Mouse (Mus musculus): ENCODE results near the gene Serac1. TPM values are rescaled to one million over a fixed set of nuclear protein-coding genes. Genes with fewer than 3 reads are reported as not detected.

The Serac1 gene
- polyA plus RNA-seq, 1 experiment, result 7.4 TPM

DNA sequence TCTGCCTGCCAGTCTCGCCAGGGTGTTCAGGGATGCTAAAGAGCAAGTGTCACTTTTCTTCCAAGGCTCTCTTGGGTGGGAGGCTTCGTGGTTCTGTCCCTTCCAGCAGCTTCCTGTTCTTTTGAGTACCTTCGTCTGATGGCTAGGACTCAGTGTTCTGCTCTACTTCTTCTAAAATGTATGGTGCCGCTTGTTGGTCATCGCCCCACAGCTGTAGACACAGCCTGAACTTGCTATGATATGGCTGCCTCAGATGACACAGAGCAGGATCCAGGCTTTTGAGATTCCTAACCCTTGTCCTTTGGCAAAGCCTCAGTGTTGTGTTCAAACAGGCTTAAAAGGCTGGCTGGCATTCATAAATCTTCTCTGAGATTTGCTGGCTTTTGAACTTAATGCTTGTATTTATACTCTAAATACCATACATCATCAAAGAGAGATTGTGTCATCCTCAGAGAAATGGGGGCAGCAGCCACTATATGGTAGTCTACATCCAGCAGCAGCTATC lies 80.5 kb downstream of the Serac1 start:
- TF ChIP-seq GATA1 (IDR thresholded peaks at IDR 0.05; ENCODE audit: low read length), result no peak

- TF ChIP-seq GATA1 (IDR thresholded peaks at IDR 0.05; ENCODE audit: low read length), result no peak
Measured at GRCm38 (mm10) chr17:5998235-5998500, 81.4 kb downstream of the Serac1 start.

GRCm38 (mm10) chr17:5997380-5998234 lies 81.9 kb downstream of the Serac1 start:
- TF ChIP-seq GATA1 (IDR thresholded peaks at IDR 0.05; ENCODE audit: low read length), result no peak

- no peak for TF ChIP-seq GATA1 (IDR thresholded peaks at IDR 0.05; ENCODE audit: low read length)
Measured at GRCm38 (mm10) chr17:5996589-5996988, 83.0 kb downstream of the Serac1 start.

DNA sequence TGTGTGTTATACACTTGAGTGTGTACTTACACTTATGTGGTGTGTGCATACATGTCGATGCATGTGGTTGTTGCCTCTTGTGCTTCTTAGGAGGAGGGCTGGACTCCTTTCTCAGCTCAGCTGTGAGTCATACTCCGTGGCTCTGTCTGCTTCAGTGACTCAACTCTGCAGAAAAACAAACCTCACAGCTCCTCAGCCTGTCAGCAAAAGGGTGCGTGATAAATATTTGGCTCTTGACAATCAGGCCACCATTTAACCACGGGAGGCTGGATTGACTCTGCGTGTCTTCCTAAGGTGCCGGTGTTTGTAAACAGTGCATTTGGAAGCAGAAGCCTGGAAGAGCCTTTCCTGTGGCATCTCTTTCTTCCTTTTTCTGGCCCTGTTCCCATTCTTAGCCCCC lies 84.9 kb downstream of the Serac1 start:
- TF ChIP-seq GATA1 (IDR thresholded peaks at IDR 0.05; ENCODE audit: low read length), result no peak

- TF ChIP-seq GATA1 (IDR thresholded peaks at IDR 0.05; ENCODE audit: low read length), result no peak
Measured at GRCm38 (mm10) chr17:5993581-5994260, 85.8 kb downstream of the Serac1 start.

DNA sequence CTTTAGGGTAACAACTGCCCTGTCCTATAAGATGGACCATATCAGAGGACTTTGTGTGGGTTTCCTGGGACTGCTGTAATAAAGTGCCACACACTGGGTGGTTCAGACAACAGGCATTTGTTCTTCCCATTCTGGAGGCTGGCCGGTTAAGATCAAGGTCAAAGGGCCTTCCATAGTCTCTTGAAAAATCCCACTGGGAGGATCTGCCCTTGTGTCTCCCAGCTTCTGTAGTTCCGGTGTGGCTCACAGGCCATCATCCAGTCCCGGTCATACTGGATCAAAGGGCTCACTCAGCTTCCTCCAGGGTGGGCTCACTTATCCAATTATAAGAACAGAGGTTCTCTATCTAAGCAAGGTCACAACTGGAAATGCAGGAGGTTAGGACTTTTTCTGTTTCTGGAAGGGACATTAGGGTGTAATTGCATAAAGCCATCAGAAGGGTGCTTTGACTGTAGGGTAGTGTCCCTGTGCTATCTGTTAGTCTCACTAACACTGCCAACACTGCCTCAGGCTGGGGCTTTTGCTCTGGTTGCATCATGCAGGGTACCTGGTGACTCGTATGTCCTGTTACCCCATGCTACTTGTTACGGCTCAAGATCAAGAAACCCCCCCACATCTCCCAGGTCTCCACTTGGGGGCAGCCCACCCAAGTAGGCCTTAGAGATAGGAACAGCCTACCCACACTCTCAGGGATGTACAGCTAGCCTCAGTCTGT lies 86.5 kb downstream of the Serac1 start:
- TF ChIP-seq GATA1 (IDR thresholded peaks at IDR 0.05; ENCODE audit: low read length), result no peak

Other genes starting within 250 kb of the Serac1 start
- gene Snx9, start 238.4 kb downstream of the Serac1 start, polyA plus RNA-seq (2012), result 30.6 and 35.8 TPM in 2 replicates
- not detected in 2 replicates for gene Synj2, start 138.5 kb downstream of the Serac1 start, polyA plus RNA-seq (2012)
- 2.2 and 2.5 TPM in 2 replicates for gene Gtf2h5, start within 50 bp of the Serac1 start, polyA plus RNA-seq (2012)
- 16.4 and 19.8 TPM in 2 replicates for gene Tulp4, start 26.7 kb upstream of the Serac1 start, polyA plus RNA-seq (2012)
- not detected in 2 replicates for gene Tmem181a, start 177.1 kb upstream of the Serac1 start, polyA plus RNA-seq (2012)
- 0.95 and 1.0 TPM in 2 replicates for gene Dynlt1a, start 237.8 kb upstream of the Serac1 start, polyA plus RNA-seq (2012)